Mouse (Mus musculus): Measurements from ENCODE around the gene Mmgt1.

DNA sequence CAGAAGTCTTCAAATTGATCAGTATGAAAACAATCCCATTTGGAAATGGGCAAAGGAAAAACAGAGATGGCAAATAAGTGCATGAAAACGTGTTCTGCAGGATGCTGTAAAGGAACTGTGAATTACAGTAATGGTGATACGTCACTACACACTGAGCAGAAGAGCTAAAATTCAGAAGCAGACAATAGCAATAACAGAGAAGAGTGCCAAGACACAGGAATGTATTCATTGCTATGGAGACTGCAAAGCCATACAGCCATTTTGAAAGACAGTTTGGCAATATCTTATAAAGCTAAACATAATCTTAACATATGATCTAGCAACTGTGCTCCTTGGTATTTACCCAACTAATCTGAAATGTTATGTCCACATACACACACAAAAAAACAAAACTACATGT is 19.7 kb downstream of the Mmgt1 start:
- TF ChIP-seq POLR2A (IDR thresholded peaks at IDR 0.05; ENCODE audit: extremely low read depth, insufficient read depth, low read length) (no peak), CTCF (IDR thresholded peaks at IDR 0.05; ENCODE audit: low read depth, low read length) (no peak)

Data from liver, adult 2 months (tissue).